Mouse (Mus musculus) midbrain, embryonic 13.5 days (tissue): ENCODE measurements around the gene Nxf1. TPM values are rescaled to one million over a fixed set of nuclear protein-coding genes. Genes with fewer than 3 reads are reported as not detected.

ENCODE experiments used
- ATAC-seq: fragments of 200-750 bp; cut with Nextera tagmentation; 2 replicates; pipeline ENCODE4 v1.8.0; 2017; ENCODE audit warnings: mild to moderate bottlenecking, moderate TSS enrichment, moderate library complexity
- H3K27ac ChIP-seq: fragments of 300-500 bp; sonication (generic); 2 replicates; pipeline ENCODE4 v1.5.1; 2015; ENCODE audit warnings: inconsistent platforms, mild to moderate bottlenecking, moderate library complexity
- H3K27me3 ChIP-seq: fragments of 300-500 bp; sonication (generic); 2 replicates; pipeline ENCODE4 v1.6.1; 2015; ENCODE audit warnings: mild to moderate bottlenecking, inconsistent platforms
- H3K36me3 ChIP-seq: fragments of 300-500 bp; sonication (generic); 2 replicates; pipeline ENCODE4 v1.6.1; 2015; ENCODE audit warnings: mild to moderate bottlenecking, inconsistent platforms
- H3K4me1 ChIP-seq: fragments of 300-500 bp; sonication (generic); replicated peaks from 2 replicates; pipeline ENCODE4 v1.6.1; 2015; ENCODE audit warnings: inconsistent platforms
- H3K4me2 ChIP-seq: fragments of 300-500 bp; sonication (generic); replicated peaks from 2 replicates; pipeline ENCODE4 v1.6.1; 2015; ENCODE audit warnings: moderate library complexity, mild to moderate bottlenecking, inconsistent platforms
- H3K4me3 ChIP-seq: fragments of 300-500 bp; sonication (generic); replicated peaks from 2 replicates; pipeline ENCODE4 v1.5.1; 2015; ENCODE audit warnings: mild to moderate bottlenecking, inconsistent platforms
- H3K9ac ChIP-seq: fragments of 300-500 bp; sonication (generic); replicated peaks from 2 replicates; pipeline ENCODE4 v1.6.1; 2015; ENCODE audit warnings: mild to moderate bottlenecking, inconsistent platforms
- H3K9me3 ChIP-seq: fragments of 300-500 bp; sonication (generic); 2 replicates; pipeline ENCODE4 v1.6.1; 2016; ENCODE audit warnings: mild to moderate bottlenecking, inconsistent platforms
- WGBS: fragments of 180-500 bp; shearing (Covaris S2); methylation state at CpG from one replicate; pipeline ENCODE4 v1.1.7; 2015; 5-methylcytosine and 5-hydroxymethylcytosine counted together
- polyA plus RNA-seq: library from polyadenylated mRNA; unstranded; fragments of >200 nt; fragmentation: Nextera tagmentation; extraction: Ambion mirVana; gene quantifications from 2 replicates; pipeline ENCODE4 v1.2.1, GENCODE M21; 2015

The Nxf1 gene
- polyA plus RNA-seq, 1 experiment from 2014 or later = 206 TPM

- H3K4me1 ChIP-seq = peaks cover 14% of the 10 kb centered on the region
- H3K27me3 ChIP-seq = no peaks in the 10 kb centered on the region
- H3K9ac ChIP-seq = no peak overlapping the region
- H3K4me3 ChIP-seq = no peak overlapping the region
- no peak overlapping the region for H3K27ac ChIP-seq
- 67% methylated on average over 2 of the region's 2 CpGs for WGBS
- H3K36me3 ChIP-seq = peaks cover 92% of the 10 kb centered on the region
- no peaks in the 10 kb centered on the region for H3K9me3 ChIP-seq
- no peak for ATAC-seq
- H3K4me2 ChIP-seq = no peak overlapping the region
Observed at GRCm38 (mm10) chr19:8747368-8747767, 9.5 kb upstream of the Nxf1 start.

GRCm38 (mm10) chr19:8755652-8756051, 1.2 kb upstream of the Nxf1 start:
- Histone ChIP-seq H3K4me1 (peaks cover 24% of the 10 kb centered on the region), H3K4me2 (no peak overlapping the region), H3K27me3 (no peaks in the 10 kb centered on the region), H3K9me3 (no peaks in the 10 kb centered on the region), H3K27ac (no peak overlapping the region), H3K36me3 (peaks cover 43% of the 10 kb centered on the region), H3K9ac (no peak overlapping the region), H3K4me3 (0 out of 2 replicates have a peak overlapping the region, but pooled peaks have one; percentile 80)
- 83% methylated on average over 3 of the region's 3 CpGs for whole genome bisulfite sequencing
- ATAC-seq = no peak

- H3K4me3 ChIP-seq = peak overlapping the region; percentile 80
- ATAC-seq = no peak
- WGBS = 7% methylated on average over 14 of the region's 14 CpGs
- peaks cover 24% of the 10 kb centered on the region for H3K4me1 ChIP-seq
- peak overlapping the region; percentile 90 for H3K9ac ChIP-seq
- H3K9me3 ChIP-seq = no peaks in the 10 kb centered on the region
- peaks cover 31% of the 10 kb centered on the region for H3K36me3 ChIP-seq
- H3K4me2 ChIP-seq = peak overlapping the region; percentile 75
- H3K27me3 ChIP-seq = no peaks in the 10 kb centered on the region
- H3K27ac ChIP-seq = peak overlapping the region; percentile 87
Observed at GRCm38 (mm10) chr19:8757471-8757998, 662 bp downstream of the Nxf1 start.

GRCm38 (mm10) chr19:8758899-8759298, 2.0 kb downstream of the Nxf1 start:
- no peak for ATAC-seq
- peaks cover 24% of the 10 kb centered on the region for H3K4me1 ChIP-seq
- 94% methylated on average over 2 of the region's 2 CpGs for WGBS
- H3K9ac ChIP-seq = no peak overlapping the region
- H3K27me3 ChIP-seq = no peaks in the 10 kb centered on the region
- H3K9me3 ChIP-seq = no peaks in the 10 kb centered on the region
- peaks cover 33% of the 10 kb centered on the region for H3K36me3 ChIP-seq
- 0 out of 2 replicates have a peak overlapping the region, but pooled peaks have one; percentile 80 for H3K4me3 ChIP-seq
- no peak overlapping the region for H3K27ac ChIP-seq
- H3K4me2 ChIP-seq = peak overlapping the region; percentile 75; the same call in 1 of the 2 replicates

GRCm38 (mm10) chr19:8760757-8761156, 3.9 kb downstream of the Nxf1 start:
- Histone ChIP-seq H3K27ac (no peak overlapping the region), H3K4me1 (peaks cover 21% of the 10 kb centered on the region), H3K9ac (no peak overlapping the region), H3K36me3 (peaks cover 38% of the 10 kb centered on the region), H3K4me3 (no peak overlapping the region), H3K4me2 (no peak overlapping the region), H3K27me3 (no peaks in the 10 kb centered on the region), H3K9me3 (no peaks in the 10 kb centered on the region)
- ATAC-seq = no peak
- 95% methylated on average over 2 of the region's 2 CpGs for WGBS

GRCm38 (mm10) chr19:8763276-8763675, 6.4 kb downstream of the Nxf1 start:
- WGBS = 98% methylated on average over 4 of the region's 4 CpGs
- no peak overlapping the region for H3K4me2 ChIP-seq
- no peak overlapping the region for H3K9ac ChIP-seq
- H3K9me3 ChIP-seq = no peaks in the 10 kb centered on the region
- peaks cover 63% of the 10 kb centered on the region for H3K36me3 ChIP-seq
- no peak overlapping the region for H3K4me3 ChIP-seq
- ATAC-seq = no peak
- no peaks in the 10 kb centered on the region for H3K27me3 ChIP-seq
- H3K27ac ChIP-seq = no peak overlapping the region
- H3K4me1 ChIP-seq = peaks cover 8% of the 10 kb centered on the region

- Histone ChIP-seq H3K4me3 (no peak overlapping the region), H3K4me1 (peaks cover 5% of the 10 kb centered on the region), H3K4me2 (no peak overlapping the region), H3K27me3 (no peaks in the 10 kb centered on the region), H3K36me3 (peaks cover 86% of the 10 kb centered on the region), H3K27ac (no peak overlapping the region), H3K9me3 (no peaks in the 10 kb centered on the region), H3K9ac (no peak overlapping the region)
- no peak for ATAC-seq
- WGBS = 99% methylated on average over 9 of the region's 9 CpGs
Observed at GRCm38 (mm10) chr19:8765562-8765961, 8.7 kb downstream of the Nxf1 start.

GRCm38 (mm10) chr19:8770567-8771270, 13.8 kb downstream of the Nxf1 start, which contains the start of gene Tmem223:
TSS of gene Tmem223 (plus strand) at chr19:8770996.
- peak within 1 kb of the TSS; percentile 96 for H3K9ac ChIP-seq
- peak; percentile 73 for ATAC-seq
- peak within 1 kb of the TSS; percentile 82 for H3K4me3 ChIP-seq
- peaks cover 61% of the 10 kb centered on the region for H3K36me3 ChIP-seq
- WGBS = 21% methylated on average over 29 of the region's 29 CpGs
- peak within 1 kb of the TSS; percentile 91 for H3K27ac ChIP-seq
- peak within 1 kb of the TSS; percentile 100 for H3K4me2 ChIP-seq
- peaks cover 41% of the 10 kb centered on the region for H3K4me1 ChIP-seq
- H3K27me3 ChIP-seq = no peaks in the 10 kb centered on the region
- H3K9me3 ChIP-seq = no peaks in the 10 kb centered on the region

GRCm38 (mm10) chr19:8772996-8773395, 16.1 kb downstream of the Nxf1 start:
- H3K4me2 ChIP-seq = peak overlapping the region; percentile 100
- peak overlapping the region; percentile 70 for H3K4me3 ChIP-seq
- H3K4me1 ChIP-seq = peaks cover 42% of the 10 kb centered on the region
- no peak for ATAC-seq
- no peak overlapping the region for H3K9ac ChIP-seq
- no peaks in the 10 kb centered on the region for H3K27me3 ChIP-seq
- 0 out of 2 replicates have a peak overlapping the region, but pooled peaks have one; percentile 5 for H3K27ac ChIP-seq
- no peaks in the 10 kb centered on the region for H3K9me3 ChIP-seq
- H3K36me3 ChIP-seq = peaks cover 40% of the 10 kb centered on the region
- WGBS = 89% methylated on average over 5 of the region's 5 CpGs

- Histone ChIP-seq H3K27me3 (no peaks in the 10 kb centered on the region), H3K9ac (peak overlapping the region; percentile 95; the same call in 1 of the 2 replicates), H3K4me2 (peak overlapping the region; percentile 100), H3K9me3 (no peaks in the 10 kb centered on the region), H3K4me1 (peaks cover 42% of the 10 kb centered on the region), H3K27ac (peak overlapping the region; percentile 99; the same call in 1 of the 2 replicates), H3K4me3 (peak overlapping the region; percentile 70), H3K36me3 (peaks cover 40% of the 10 kb centered on the region)
- no peak for ATAC-seq
- 55% methylated on average over 6 of the region's 6 CpGs for WGBS
Observed at GRCm38 (mm10) chr19:8773409-8773808, 16.5 kb downstream of the Nxf1 start.

GRCm38 (mm10) chr19:8774086-8774835, 17.4 kb downstream of the Nxf1 start, which contains the start of gene Tmem179b:
TSS of gene Tmem179b (minus strand) at chr19:8774467.
- peak; percentile 94 for ATAC-seq
- under 1% methylated on average over 68 of the region's 68 CpGs for WGBS
- H3K9me3 ChIP-seq = no peaks in the 10 kb centered on the region
- peaks cover 42% of the 10 kb centered on the region for H3K4me1 ChIP-seq
- H3K9ac ChIP-seq = peak within 1 kb of the TSS; percentile 95
- H3K36me3 ChIP-seq = peaks cover 37% of the 10 kb centered on the region
- H3K4me2 ChIP-seq = peak within 1 kb of the TSS; percentile 100
- peak within 1 kb of the TSS; percentile 70 for H3K4me3 ChIP-seq
- no peaks in the 10 kb centered on the region for H3K27me3 ChIP-seq
- H3K27ac ChIP-seq = peak within 1 kb of the TSS; percentile 99

GRCm38 (mm10) chr19:8774951-8775421, 18.1 kb downstream of the Nxf1 start:
- Histone ChIP-seq H3K4me2 (peak overlapping the region; percentile 100), H3K4me3 (peak overlapping the region; percentile 70), H3K27ac (peak overlapping the region; percentile 99), H3K36me3 (peaks cover 34% of the 10 kb centered on the region), H3K9me3 (no peaks in the 10 kb centered on the region), H3K9ac (peak overlapping the region; percentile 95), H3K4me1 (peaks cover 42% of the 10 kb centered on the region), H3K27me3 (no peaks in the 10 kb centered on the region)
- WGBS = 5% methylated on average over 20 of the region's 20 CpGs
- ATAC-seq = no peak
